Mouse (Mus musculus) R1 (cell line): ENCODE results near the gene Sdhaf2.

ENCODE experiments used
- DNase-seq: peaks from one replicate; pipeline ENCODE4 v3.0.0-alpha.2; 2018; ENCODE audit warnings: low read depth, low spot score

The Sdhaf2 gene

GRCm38 (mm10) chr19:10497512-10498160 lies 28.3 kb downstream of the Sdhaf2 start:
- DNase-seq = no peak

GRCm38 (mm10) chr19:10496976-10497375 lies 29.0 kb downstream of the Sdhaf2 start:
- DNase-seq = no peak

- no peak for DNase-seq
Observed at GRCm38 (mm10) chr19:10495670-10496069, 30.3 kb downstream of the Sdhaf2 start.

- DNase-seq = peak; percentile 72
Observed at GRCm38 (mm10) chr19:10486264-10486738, 39.6 kb downstream of the Sdhaf2 start.

- peak; percentile 61 for DNase-seq
Observed at GRCm38 (mm10) chr19:10482703-10483102, 43.2 kb downstream of the Sdhaf2 start, which contains the start of gene Ppp1r32. Ppp1r32 (minus strand) TSS chr19:10482928.

GRCm38 (mm10) chr19:10479541-10479940 lies 46.4 kb downstream of the Sdhaf2 start:
- DNase-seq = no peak

GRCm38 (mm10) chr19:10473779-10474178 lies 52.2 kb downstream of the Sdhaf2 start:
- DNase-seq = peak; percentile 52

- no peak for DNase-seq
Observed at GRCm38 (mm10) chr19:10472958-10473357, 53.0 kb downstream of the Sdhaf2 start.

- DNase-seq = no peak
Observed at GRCm38 (mm10) chr19:10469171-10469658, 56.7 kb downstream of the Sdhaf2 start.

GRCm38 (mm10) chr19:10464427-10464826 lies 61.5 kb downstream of the Sdhaf2 start:
- DNase-seq = no peak

- no peak for DNase-seq
Observed at GRCm38 (mm10) chr19:10461584-10461983, 64.4 kb downstream of the Sdhaf2 start.

- no peak for DNase-seq
Observed at GRCm38 (mm10) chr19:10459907-10460306, 66.0 kb downstream of the Sdhaf2 start.

- DNase-seq = no peak
Observed at GRCm38 (mm10) chr19:10458096-10458495, 67.8 kb downstream of the Sdhaf2 start.

GRCm38 (mm10) chr19:10457484-10457800 lies 68.5 kb downstream of the Sdhaf2 start:
- peak; percentile 95 for DNase-seq

GRCm38 (mm10) chr19:10456752-10457483 lies 69.0 kb downstream of the Sdhaf2 start, which contains the start of gene Lrrc10b:
Lrrc10b (minus strand) TSS chr19:10457473.
- peak; percentile 79 for DNase-seq

- no peak for DNase-seq
Observed at GRCm38 (mm10) chr19:10455437-10455806, 70.5 kb downstream of the Sdhaf2 start.

- DNase-seq = peak; percentile 41
Observed at GRCm38 (mm10) chr19:10454718-10455436, 71.1 kb downstream of the Sdhaf2 start.
